Mouse (Mus musculus) heart, adult 9 months (tissue): Measurements from ENCODE around the gene Rps12-ps3.
A peak's percentile ranks its signal among the peaks of the same experiment; 100 is the strongest.

Experiments used
- DNase-seq, 2 experiments: peaks; one replicate each; pipeline ENCODE4 v3.0.0; 2022; ENCODE audit warnings: low spot score in 2 of 2

The Rps12-ps3 gene

DNA sequence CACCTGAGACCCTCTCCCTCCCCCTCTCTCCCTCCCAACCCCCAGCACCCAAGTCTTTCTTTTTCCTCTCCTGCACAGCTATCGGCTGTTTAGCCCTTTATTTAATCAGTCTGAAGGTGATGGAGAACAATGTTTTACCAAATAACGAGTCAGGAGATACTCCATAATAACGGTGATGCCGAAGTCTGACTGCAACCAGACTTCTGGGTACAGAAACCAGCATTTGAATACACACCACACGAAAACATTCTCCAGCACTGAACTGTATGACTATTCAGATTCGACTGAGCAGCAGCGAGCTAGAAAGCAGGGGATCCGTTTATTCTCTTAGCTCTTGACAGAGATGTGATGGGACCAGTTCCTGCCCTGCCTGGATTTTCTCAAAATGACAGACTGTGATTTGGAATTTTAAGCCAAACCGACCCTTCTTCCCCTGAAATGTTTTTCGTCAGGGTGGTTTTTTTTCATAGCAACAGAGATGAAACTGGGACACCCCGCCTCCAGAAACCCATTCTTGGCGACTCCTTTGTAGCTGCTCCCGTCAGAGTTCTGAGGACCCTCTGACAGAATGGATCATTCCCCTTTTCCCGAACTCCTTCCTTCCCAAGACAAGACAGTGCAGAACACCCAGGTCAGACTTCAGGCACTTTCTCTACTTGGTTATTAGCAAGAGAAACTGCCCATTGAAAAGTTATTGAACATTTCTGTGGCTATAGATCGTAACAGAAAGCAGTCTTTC, 29.2 kb downstream of the Rps12-ps3 start:
- DNase-seq: no peak

DNA sequence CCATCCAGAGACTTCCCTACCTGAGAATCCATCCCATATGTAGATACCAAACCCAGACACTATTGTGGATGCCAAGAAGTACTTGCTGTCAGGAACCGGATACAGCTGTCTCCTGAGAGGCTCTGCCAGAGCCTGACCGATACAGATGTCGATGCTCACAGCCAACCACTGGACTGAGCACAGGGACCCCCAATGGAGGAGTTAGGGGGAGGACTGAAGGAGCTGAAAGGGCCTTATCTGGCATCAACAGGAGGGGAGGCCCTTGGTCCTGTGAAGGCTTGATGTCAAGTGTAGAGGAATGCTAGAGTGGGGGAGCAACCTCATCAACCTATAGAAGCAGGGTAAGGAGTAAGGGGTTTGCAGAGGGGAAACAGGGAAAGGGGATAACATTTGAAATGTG, 30.7 kb downstream of the Rps12-ps3 start:
- peak in 1 of 2 experiments; percentile 7 for DNase-seq

DNA sequence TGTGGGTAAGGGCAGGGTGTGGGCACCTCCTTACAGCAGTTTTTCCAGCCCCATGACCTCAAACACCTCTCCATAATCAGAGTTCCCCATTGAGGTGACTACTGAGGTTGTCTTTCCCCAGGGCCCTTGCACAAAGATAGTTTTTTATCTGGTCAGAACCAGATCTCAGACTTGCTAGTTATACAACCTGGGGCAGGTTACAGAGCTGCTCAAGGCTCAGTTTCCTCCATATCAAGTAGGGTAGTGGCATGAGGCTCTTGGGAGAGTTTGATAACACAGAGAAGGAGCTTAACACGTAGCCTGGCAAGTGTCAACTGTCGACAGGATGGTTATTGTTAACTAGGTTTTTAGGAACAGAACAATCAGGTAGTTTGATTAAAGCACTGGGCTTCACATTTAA, 32.8 kb downstream of the Rps12-ps3 start:
- no peak for DNase-seq

DNA sequence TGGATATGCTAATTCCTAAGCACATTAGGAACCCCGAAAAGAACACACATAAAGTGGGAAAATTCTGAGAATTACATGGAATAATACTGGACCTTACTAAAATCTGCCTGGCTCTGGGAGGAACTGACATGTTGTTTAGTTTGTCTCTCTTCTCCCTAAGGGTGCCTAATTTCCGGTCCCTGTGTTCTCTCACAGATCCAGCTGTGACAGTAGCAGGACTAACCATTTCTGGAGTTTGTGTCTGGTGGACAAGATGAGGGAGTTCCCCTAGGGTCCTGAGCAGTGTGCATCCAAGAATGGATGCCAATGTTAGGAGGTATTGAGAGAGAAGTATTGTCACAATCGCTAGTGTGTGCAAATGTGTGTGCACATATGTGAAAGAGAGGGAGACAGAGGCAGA, 34.3 kb downstream of the Rps12-ps3 start:
- no peak for DNase-seq

DNA sequence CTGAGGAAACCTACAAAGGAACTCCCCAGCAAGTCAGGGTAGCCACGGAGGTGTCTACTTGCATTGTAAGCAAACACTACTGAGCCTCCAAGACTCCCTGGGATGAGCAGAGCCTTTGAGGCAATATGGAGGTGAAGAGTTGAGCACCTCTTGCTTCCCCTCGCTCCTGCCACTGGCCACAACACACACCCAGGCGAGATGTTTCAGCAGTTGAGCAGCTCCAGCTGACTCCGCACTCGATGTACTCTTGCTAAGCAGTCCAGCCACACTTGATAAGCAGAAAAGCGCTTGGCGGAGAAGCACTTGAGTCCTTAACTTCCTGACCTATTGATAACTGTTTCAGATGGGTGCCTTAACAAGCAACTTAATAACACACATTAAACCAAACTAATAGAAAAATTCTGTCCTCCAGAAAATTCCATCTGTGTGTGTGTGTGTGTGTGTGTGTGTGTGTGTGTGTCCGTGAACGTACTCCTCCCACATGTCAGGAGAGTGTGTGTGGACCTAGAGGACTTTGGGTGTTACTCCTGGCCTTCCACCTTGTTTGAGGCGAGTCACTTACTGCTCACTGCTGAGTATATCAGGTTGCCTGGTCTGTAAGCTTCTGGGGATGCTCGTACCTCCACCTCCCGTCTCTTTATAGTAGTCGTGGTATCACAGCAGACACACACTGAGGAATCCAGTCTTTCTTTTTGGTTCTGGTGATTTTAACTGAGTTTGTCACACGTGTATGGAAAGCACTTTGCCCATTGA, 34.9 kb downstream of the Rps12-ps3 start:
- no peak for DNase-seq

DNA sequence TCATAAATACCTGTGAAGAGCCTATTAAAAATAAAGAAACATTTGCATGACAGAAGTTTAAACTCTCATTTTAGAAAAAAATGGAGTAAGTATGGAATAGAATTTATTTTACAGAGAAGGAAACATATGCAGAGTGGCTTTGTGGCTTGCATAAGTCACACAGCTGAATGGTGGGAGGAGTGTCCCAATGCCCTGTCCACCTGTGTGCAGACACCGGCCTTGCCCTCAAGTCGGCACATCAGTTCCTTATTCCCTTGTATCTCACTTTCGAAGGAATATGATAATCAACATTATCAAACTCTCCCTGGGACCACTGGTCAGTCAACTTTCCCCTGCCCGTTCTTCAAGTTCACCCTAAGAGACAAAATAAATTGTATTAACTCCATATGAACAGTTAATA, 35.8 kb downstream of the Rps12-ps3 start:
- DNase-seq: no peak

DNA sequence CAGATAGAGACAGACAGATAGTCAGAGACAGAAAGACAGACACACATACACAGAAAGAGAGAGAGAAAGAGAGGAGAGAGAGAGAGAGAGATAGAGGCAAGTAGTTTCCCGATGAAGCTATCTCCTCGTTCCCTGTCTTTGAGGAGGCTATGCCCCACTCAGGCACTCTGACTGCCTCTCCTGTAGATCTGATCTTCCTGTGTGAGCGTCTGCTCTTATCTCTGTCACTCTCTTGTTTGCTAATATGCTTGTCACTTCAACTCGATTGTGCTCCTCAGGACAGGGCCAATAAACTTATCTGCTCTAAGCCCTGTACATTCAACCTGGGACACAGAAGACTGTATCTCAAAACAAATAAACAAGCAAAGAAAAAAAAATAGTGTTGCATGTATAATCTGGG, 37.1 kb downstream of the Rps12-ps3 start:
- DNase-seq: no peak

DNA sequence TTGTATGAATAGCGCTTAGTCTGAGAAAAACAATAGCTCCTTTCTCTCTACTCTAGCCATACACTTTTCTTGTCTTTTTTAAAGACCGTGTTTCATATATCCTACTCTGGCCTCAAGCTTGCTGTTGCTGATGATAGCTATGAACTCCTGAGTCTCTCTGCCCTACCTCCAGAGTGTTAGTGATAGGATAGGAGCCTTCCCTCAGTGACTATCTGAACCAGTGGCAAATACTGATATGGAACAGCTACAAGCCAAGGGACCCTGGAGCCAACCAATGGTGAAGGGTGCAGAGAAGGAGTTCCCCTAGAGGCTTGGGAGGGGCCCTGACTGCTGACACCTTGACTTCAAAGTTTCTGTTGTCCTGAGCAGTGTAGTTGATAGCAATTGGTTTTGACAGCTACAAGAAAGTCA, 38.4 kb downstream of the Rps12-ps3 start:
- no peak for DNase-seq

DNA sequence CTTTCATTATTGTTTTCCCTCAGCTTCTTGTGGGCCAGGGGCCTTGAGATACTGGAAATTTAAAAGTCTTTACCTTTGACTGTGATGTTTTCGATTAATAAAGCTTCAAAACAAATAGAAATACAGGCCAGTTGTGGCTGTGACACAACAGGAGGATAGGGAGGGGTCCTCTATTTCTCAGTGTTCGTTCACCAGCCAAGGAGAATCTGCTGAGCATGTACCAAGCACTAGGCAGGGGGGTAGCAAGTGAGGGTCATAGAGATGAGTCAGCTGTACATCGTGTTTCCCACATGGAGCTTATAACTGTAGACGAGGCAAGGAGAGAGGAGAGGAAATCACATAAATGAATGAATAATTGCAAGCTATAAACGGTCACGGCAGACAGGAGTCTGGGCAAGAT, 40.6 kb downstream of the Rps12-ps3 start:
- DNase-seq: no peak

DNA sequence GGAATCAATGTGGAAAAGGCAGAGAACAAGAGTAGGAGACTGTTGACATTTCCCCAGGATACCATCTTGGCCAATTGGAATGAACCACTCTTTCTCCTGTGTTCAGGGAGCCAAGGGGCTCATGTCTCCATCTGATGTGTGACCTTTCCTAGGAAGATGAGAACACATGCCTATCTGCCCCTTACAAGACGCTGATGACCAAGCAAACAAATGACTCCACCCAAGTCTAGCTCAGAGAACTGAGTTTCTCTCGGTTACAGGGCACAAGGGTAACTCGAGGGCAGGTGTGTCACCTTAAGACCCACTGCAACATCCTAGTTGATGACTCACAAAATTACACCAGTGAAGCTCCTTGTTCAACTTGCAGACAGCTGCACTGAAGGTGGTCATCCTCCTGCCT, 41.6 kb downstream of the Rps12-ps3 start:
- DNase-seq: no peak

DNA sequence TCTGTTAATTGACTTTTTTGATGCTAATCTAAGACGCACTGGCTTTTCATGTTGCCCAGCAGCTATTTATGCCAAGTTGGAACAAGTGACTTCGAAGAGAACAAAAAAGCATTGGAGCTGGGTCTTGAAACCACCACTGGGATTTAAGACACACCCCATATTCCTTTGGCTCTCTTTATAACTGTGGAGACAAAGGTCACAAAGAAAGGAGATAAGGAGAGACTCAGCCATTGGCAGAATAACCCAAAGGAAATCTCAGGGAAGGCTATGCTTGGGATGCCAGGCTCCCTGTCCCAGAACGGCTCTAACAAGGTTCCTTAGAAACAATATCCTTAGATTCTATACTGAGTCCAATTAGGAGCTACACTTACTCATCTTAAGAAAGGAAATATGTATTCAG, 44.6 kb downstream of the Rps12-ps3 start:
- no peak for DNase-seq

DNA sequence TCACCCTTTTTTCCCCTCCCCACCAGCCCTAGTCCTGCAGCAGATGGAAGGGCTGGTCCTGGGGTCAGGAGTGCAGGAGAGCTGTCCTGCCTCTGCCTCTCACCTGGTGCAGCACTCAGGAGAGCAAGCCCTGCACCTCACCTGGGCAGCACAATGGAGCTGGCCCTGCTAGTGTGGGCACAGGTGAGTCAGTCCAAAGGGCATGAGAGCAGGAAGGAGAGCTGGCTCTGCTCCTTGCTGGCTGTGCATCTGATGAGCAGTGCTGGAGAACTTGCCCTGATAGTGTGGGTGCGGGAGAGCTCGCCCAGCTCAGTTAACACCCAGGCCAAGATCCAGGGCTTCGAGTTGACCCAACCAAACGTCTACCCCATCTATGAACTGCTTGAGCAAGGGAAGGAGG, 45.8 kb downstream of the Rps12-ps3 start:
- no peak for DNase-seq

DNA sequence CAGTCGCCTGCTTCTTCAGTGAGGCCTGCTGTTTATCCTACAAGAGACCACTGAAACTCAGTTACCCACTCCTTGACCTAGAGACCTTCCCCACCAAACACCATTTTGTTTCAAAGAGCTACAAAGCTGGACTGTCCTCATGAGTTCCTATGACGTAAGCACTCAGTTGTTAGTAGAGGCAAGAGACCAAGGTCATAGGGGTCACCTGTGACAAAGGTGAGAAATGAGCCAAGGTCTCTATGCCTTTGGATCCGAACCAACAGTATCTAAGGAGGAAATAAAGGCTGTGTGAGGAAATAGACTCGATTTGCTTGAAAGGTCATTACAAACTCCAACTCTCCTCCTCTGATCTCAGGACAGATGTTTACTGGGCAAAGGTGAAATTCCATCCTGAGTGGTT, 48.9 kb downstream of the Rps12-ps3 start:
- DNase-seq: no peak
